Mouse (Mus musculus): ENCODE data around the gene Leng8. TPM values are rescaled to one million over a fixed set of nuclear protein-coding genes. Genes with fewer than 3 reads are reported as not detected.

Gene Leng8
- polyA plus RNA-seq (2014; fragmentation: Illumina TruSeq; extraction: RNeasy Lipid Tissue Mini Kit (QIAGEN cat#74804); ENCODE audit: low read depth, low replicate concordance): 41.3 TPM

GRCm38 (mm10) chr7:4136771-4137531 lies at the start of gene Leng8:
Gene Leng8 (plus strand): TSS chr7:4137039.

GRCm38 (mm10) chr7:4119344-4119902 lies 17.4 kb upstream of the Leng8 start, which contains the start of gene Ttyh1:
Gene Ttyh1 (plus strand): TSS chr7:4119408.

DNA sequence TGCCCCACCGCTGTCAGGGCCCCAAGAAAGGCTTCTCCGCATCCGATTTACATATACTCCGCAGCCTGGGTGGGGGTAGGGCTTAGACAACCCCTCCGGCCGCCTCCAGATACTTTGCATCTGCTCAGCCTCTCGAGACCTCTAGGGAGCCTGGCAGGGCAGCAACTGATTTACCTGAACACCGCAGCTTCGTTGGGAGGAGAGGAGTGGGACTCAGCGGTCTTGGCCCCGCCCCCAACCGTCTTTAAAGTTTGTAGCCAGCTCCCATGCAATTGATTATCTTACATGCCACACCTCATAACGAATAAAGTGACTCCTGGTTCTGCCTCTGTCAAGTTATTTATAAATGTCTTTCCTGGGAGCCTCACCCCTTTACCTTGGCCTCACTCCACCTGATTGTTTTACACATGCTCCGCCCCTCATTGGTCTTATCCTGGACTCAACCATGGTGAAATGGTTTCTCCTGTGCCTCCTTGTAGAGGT lies 13.3 kb downstream of the Leng8 start, which contains the start of gene Leng9:
Gene Leng9, minus strand, starts transcription at position 316 of the 483 bp plus-strand sequence.

GRCm38 (mm10) chr7:4164090-4164910 lies 27.5 kb downstream of the Leng8 start, which contains the start of gene Cdc42ep5:
Gene Cdc42ep5 (minus strand): TSS chr7:4164860.

Other genes with a start within 250 kb of the Leng8 start
- gene Gm14548, start 238.9 kb upstream of the Leng8 start, polyA plus RNA-seq (2014; fragmentation: Illumina TruSeq; extraction: RNeasy Lipid Tissue Mini Kit (QIAGEN cat#74804); ENCODE audit: low read depth, low replicate concordance): 0.11 TPM
- gene Lilra6, start 221.5 kb upstream of the Leng8 start, polyA plus RNA-seq (2014; fragmentation: Illumina TruSeq; extraction: RNeasy Lipid Tissue Mini Kit (QIAGEN cat#74804); ENCODE audit: low read depth, low replicate concordance): not detected
- gene Lair1, start 73.8 kb upstream of the Leng8 start, polyA plus RNA-seq (2014; fragmentation: Illumina TruSeq; extraction: RNeasy Lipid Tissue Mini Kit (QIAGEN cat#74804); ENCODE audit: low read depth, low replicate concordance): 2.6 TPM
- 28.6 TPM for gene Ttyh1, start 17.6 kb upstream of the Leng8 start, polyA plus RNA-seq (2014; fragmentation: Illumina TruSeq; extraction: RNeasy Lipid Tissue Mini Kit (QIAGEN cat#74804); ENCODE audit: low read depth, low replicate concordance)
- 0.18 TPM for gene Leng9, start 13.3 kb downstream of the Leng8 start, polyA plus RNA-seq (2014; fragmentation: Illumina TruSeq; extraction: RNeasy Lipid Tissue Mini Kit (QIAGEN cat#74804); ENCODE audit: low read depth, low replicate concordance)
- 0.62 TPM for gene Cdc42ep5, start 27.8 kb downstream of the Leng8 start, polyA plus RNA-seq (2014; fragmentation: Illumina TruSeq; extraction: RNeasy Lipid Tissue Mini Kit (QIAGEN cat#74804); ENCODE audit: low read depth, low replicate concordance)
- 1.0 TPM for gene Lilra5, start 100.7 kb downstream of the Leng8 start, polyA plus RNA-seq (2014; fragmentation: Illumina TruSeq; extraction: RNeasy Lipid Tissue Mini Kit (QIAGEN cat#74804); ENCODE audit: low read depth, low replicate concordance)
- gene Ncr1, start 200.7 kb downstream of the Leng8 start, polyA plus RNA-seq (2014; fragmentation: Illumina TruSeq; extraction: RNeasy Lipid Tissue Mini Kit (QIAGEN cat#74804); ENCODE audit: low read depth, low replicate concordance): not detected

All from testis, adult 10 weeks (tissue).